Mouse (Mus musculus) lung, adult 2 months (tissue): ENCODE data around the gene Thsd4. TPM values are rescaled to one million over a fixed set of nuclear protein-coding genes. Genes with fewer than 3 reads are reported as not detected.

Experiments
- DNase-seq: peaks from one replicate; pipeline ENCODE4 v3.0.0; 2022
- H3K4me1 ChIP-seq: fragments of 200-500 bp; 2 replicates; pipeline ENCODE4 v1.6.1; 2011; ENCODE audit warnings: low read length; ENCODE audit not compliant: control insufficient read depth, insufficient read depth
- H3K4me3 ChIP-seq: fragments of 200-500 bp; replicated peaks from 2 replicates; pipeline ENCODE3; 2011; ENCODE audit warnings: low read depth, mild to moderate bottlenecking, control low read depth, low read length; ENCODE audit errors: extremely low read depth
- CTCF ChIP-seq: fragments of 200-500 bp; IDR thresholded peaks from 2 replicates; pipeline ENCODE4 v1.5.1; 2011; ENCODE audit warnings: mild to moderate bottlenecking, low read length, control low read depth; ENCODE audit not compliant: insufficient read depth
- POLR2A ChIP-seq: fragments of 200-500 bp; IDR thresholded peaks from 2 replicates; pipeline ENCODE4 v1.6.1; 2011; ENCODE audit warnings: low read depth, mild to moderate bottlenecking, control low read depth, low read length, borderline replicate concordance; ENCODE audit errors: extremely low read depth
- WGBS: fragments of 180-500 bp; shearing (Covaris S2); methylation state at CpG from one replicate; pipeline ENCODE4 v1.1.7; 2018; 5-methylcytosine and 5-hydroxymethylcytosine counted together
- polyA plus RNA-seq: library from polyadenylated mRNA; depleted of rRNA; stranded (reverse); fragments of >200 nt; gene quantifications from 2 replicates; pipeline ENCODE4 v1.2.3, GENCODE M21; 2012

Thsd4 gene
- polyA plus RNA-seq, 1 experiment: 27.2 TPM

DNA sequence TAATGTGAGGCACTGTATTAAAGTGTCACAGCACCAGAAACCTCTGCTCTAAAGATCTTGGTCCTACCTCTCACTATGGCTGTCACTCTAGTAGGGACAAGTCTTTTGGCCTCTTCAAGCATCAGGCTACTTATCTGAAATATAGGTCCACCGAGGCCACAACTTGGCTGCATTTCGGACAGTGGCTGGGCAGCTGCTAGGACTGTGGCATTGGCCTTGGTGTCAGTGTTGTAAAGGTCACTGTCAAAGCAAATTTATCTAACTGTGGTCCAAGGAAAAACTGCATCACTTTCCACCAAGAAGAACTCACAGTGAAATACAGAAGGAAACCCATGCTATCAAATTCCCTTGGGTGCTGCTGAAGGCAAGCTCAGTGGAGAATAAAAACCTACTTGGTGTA lies 197.1 kb downstream of the Thsd4 start:
- no peaks in the 10 kb centered on the region for H3K4me1 ChIP-seq
- no peak for DNase-seq
- H3K4me3 ChIP-seq: no peak overlapping the region
- no peak for TF ChIP-seq CTCF
- no peak for TF ChIP-seq POLR2A
- 87% methylated on average over 2 of the region's 2 CpGs for WGBS

DNA sequence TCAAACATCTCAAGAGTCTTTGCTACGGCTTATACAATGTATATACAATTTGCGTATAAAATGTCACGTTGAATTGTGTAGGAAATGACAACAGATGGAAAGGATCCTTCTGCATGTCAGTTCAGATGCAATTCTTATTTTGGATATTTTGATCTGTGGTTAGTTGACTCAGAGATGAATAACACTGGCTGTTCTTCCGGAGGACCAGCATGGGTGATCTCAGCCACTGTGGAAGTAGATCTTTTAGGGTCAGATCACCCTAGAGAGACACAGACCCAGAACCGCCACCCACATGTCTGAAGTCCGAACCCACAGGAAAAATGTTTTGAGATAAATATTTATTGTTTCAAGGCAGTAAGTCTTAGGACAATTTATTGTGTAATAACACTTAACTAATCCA lies 198.4 kb downstream of the Thsd4 start:
- no peak overlapping the region for H3K4me3 ChIP-seq
- WGBS: 75% methylated on average over 6 of the region's 6 CpGs
- no peak for DNase-seq
- no peak for TF ChIP-seq POLR2A
- TF ChIP-seq CTCF: no peak
- H3K4me1 ChIP-seq: no peaks in the 10 kb centered on the region

DNA sequence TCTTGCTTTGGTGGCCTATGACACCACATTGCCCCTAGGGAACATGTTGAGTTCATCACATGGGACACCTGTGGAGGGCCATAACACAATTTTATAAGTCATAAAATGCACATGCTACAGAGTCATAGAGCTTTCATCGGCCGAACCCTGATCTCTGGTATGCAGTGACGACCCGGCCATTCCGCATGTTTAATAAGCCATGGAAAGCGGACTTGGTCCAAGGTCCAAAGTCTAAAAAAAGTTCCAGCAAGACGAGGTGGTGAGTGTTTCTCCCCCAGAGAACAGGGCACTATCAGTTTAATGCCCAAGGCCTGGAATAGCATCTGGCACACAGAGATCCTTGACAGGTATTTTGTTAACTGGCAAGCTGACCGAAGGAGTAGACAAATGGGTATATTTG lies 204.6 kb downstream of the Thsd4 start:
- Histone ChIP-seq H3K4me1 (no peaks in the 10 kb centered on the region), H3K4me3 (no peak overlapping the region)
- WGBS: 93% methylated on average over 8 of the region's 8 CpGs
- TF ChIP-seq CTCF (no peak), POLR2A (no peak)
- DNase-seq: no peak

DNA sequence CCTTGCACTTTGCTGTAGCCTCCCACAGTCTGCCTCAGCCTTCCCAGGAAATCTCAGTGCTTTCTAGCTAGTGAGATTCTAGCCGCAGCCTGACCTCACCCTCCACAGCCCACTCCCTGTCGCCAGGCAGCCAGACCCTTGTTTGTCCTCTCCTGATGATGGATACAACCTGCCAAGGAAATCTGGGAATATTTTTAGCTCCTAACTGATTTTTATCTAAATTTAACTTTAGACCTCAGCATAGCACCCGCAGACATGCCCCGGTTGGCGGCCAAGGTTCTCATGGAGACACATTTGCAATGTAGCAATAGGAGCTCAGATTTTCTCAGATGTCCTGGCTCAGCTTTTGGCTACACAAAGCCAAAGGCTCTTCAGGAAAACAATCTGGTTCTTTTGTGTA lies 205.3 kb downstream of the Thsd4 start:
- WGBS: 44% methylated on average over 5 of the region's 5 CpGs
- no peaks in the 10 kb centered on the region for H3K4me1 ChIP-seq
- no peak for DNase-seq
- no peak for TF ChIP-seq POLR2A
- no peak for TF ChIP-seq CTCF
- no peak overlapping the region for H3K4me3 ChIP-seq

DNA sequence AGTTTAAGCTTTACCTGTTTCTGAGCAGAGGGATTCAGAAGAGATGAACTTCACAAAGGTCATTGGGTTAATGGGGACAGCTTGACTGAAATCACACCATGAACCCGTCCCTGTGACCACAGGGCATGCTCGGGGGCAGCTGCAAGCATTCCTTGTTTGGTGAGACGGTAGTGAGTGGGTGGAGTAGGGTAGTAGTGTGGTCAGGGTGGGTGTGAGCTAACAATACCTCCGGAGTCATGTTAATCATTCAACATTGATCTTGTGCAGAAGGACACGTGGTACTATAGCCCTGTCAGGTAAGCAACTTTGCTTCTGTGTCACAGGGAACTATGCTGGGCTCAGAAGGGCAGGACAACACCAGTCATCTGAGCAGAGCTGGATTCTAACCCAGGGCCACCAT lies 206.3 kb downstream of the Thsd4 start:
- no peak for DNase-seq
- Histone ChIP-seq H3K4me3 (no peak overlapping the region), H3K4me1 (0 out of 2 replicates have a peak, but pooled peaks cover 3% of the 10 kb centered on the region)
- 66% methylated on average over 5 of the region's 5 CpGs for WGBS
- TF ChIP-seq CTCF: no peak

DNA sequence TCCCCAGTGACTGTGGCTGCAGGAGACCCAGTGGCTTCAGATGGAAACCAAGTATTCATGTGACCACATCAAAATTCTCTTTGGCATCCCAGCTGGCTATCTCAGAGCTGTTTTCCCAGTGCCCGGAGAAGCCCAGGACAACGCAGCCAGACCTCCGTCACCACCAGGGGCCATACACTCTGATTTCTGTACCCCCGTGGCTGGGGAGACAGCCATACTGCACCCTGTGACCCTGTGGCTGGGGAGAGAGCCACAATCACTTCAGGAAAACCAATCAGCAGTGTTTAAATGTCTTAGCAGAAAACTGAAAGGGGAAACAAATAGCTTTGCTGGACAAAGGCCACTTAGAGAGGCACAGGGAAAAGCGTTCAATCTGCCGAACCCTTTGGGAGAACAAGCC lies 208.2 kb downstream of the Thsd4 start:
- 68% methylated on average over 6 of the region's 6 CpGs for whole genome bisulfite sequencing
- Histone ChIP-seq H3K4me1 (0 out of 2 replicates have a peak, but pooled peaks cover 3% of the 10 kb centered on the region), H3K4me3 (no peak overlapping the region)
- DNase-seq: no peak
- no peak for TF ChIP-seq POLR2A
- TF ChIP-seq CTCF: no peak

DNA sequence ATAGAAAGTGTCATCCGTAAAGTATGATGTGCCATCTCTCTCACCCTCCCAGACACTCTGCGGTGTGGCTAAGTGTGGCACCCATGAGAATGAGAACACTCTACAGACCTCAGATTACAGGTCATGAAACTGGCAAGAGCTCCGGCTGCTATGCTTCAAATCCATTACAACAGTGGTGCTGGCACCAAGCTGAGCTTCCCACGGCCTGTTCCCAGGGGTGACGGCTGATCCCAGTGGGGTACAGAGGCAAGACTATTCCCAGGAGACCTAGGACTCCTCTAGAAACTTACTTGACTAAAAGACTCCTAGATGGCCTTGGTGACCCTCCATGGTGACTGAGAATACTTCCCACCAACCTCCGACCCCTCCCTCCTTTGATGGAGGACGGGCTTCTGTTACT lies 209.2 kb downstream of the Thsd4 start:
- no peak for DNase-seq
- 83% methylated on average over 7 of the region's 7 CpGs for WGBS
- Histone ChIP-seq H3K4me1 (0 out of 2 replicates have a peak, but pooled peaks cover 3% of the 10 kb centered on the region), H3K4me3 (no peak overlapping the region)
- TF ChIP-seq CTCF: no peak
- no peak for TF ChIP-seq POLR2A

DNA sequence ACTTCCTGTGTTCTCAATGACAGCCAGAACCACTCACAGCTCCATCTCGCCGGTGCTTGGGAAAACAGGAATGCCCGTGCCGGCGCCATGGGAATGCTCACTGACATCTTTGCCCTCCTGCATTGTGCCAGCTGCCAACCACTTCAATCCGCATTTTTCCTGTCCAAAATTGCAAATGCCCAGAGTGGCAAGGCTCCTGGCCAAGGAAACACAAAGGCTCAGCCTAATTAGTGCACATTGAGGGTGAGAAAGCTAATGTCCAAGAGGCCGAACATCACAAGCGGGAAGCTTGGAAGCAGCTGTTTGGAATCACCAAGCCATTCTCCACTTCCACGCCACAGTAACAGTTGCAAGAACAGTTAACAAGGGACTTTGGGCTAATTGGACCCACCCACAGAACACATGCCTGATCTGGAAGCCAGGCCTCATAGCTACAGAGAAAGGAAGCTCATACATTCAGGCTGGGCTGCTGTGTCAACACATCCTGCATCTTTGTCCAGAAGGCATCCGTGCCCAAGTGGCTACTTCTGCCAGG lies 210.2 kb downstream of the Thsd4 start:
- H3K4me3 ChIP-seq: no peak overlapping the region
- H3K4me1 ChIP-seq: 0 out of 2 replicates have a peak, but pooled peaks cover 3% of the 10 kb centered on the region
- WGBS: 55% methylated on average over 10 of the region's 10 CpGs
- no peak for TF ChIP-seq POLR2A
- TF ChIP-seq CTCF: no peak
- no peak for DNase-seq

DNA sequence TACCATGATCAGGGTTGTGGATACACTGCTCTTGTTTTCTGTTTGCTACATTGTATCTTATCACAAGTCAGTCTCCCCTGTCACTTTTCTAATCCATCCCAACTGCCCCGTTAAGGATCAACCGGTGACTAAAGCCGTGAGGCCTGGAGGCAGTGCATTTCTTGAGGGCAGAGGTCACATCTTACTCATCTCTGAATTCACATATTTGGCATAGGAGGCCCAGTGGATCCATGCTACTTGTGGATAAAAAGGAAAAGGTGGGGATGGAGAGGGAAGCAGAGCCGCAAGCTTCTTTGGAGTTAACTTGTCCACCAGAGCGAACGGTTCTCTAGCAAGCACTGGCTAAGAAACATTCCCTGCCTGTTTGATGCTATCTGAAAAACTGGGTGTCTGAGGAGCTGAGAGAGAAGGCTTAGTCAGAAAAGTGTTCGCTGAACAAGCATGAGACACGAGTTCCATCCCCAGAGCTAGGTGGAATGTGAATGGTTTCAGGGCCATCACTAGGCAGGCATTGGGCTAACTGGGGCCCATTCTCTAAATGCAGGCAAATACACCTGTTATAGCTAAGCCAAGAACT lies 211.0 kb downstream of the Thsd4 start:
- DNase-seq: no peak
- Histone ChIP-seq H3K4me1 (0 out of 2 replicates have a peak, but pooled peaks cover 3% of the 10 kb centered on the region), H3K4me3 (no peak overlapping the region)
- 76% methylated on average over 8 of the region's 8 CpGs for WGBS
- TF ChIP-seq CTCF (no peak), POLR2A (no peak)
